ENCODE assay signal across 1 mouse cellular context in genomic region chr14:50923437-50923836, GRCm38 (mm10).
TF ChIP-seq lines count a peak whose summit lies in the region.

No protein-coding gene starts in this region.

TF ChIP-seq in MEL, 35 proteins besides CTCF, POLR2A, EP300 and RAD21:
- TF ChIP-seq TBP (IDR thresholded peaks at IDR 0.05; ENCODE audit: low read depth, low read length): peak; percentile 94
